Mouse (Mus musculus) liver, adult 2 months (tissue): ENCODE data around the gene Cacng2. TPM values are rescaled to one million over a fixed set of nuclear protein-coding genes. Genes with fewer than 3 reads are reported as not detected.

Experiments used
- DNase-seq: peaks from one replicate; pipeline ENCODE4 v3.0.0-alpha.2; 2011; ENCODE audit warnings: low read depth, low spot score; ENCODE audit errors: extremely low read depth
- H3K27ac ChIP-seq: fragments of 200-500 bp; replicated peaks from 2 replicates; pipeline ENCODE4 v1.5.1; 2012; ENCODE audit warnings: low read depth, mild to moderate bottlenecking, control low read depth, inconsistent platforms, low read length; ENCODE audit not compliant: insufficient read depth
- H3K27me3 ChIP-seq: fragments of 200-500 bp; 2 replicates; pipeline ENCODE4 v1.6.1; 2012; ENCODE audit warnings: mild to moderate bottlenecking, moderate library complexity, low read length, inconsistent platforms; ENCODE audit not compliant: control insufficient read depth, insufficient read depth
- H3K36me3 ChIP-seq: fragments of 200-500 bp; 2 replicates; pipeline ENCODE4 v1.6.1; 2012; ENCODE audit warnings: low read length, inconsistent platforms; ENCODE audit not compliant: control insufficient read depth, insufficient read depth
- H3K4me1 ChIP-seq: fragments of 200-500 bp; 2 replicates; pipeline ENCODE4 v1.6.1; 2011; ENCODE audit warnings: low read length; ENCODE audit not compliant: control insufficient read depth, insufficient read depth
- H3K4me3 ChIP-seq: fragments of 200-500 bp; 2 replicates; pipeline ENCODE4 v1.5.1; 2011; ENCODE audit warnings: low read depth, mild to moderate bottlenecking, control low read depth, low read length, moderate library complexity; ENCODE audit not compliant: insufficient read depth
- H3K79me2 ChIP-seq: fragments of 200-500 bp; 2 replicates; pipeline ENCODE4 v1.6.1; 2012; ENCODE audit warnings: inconsistent platforms, mild to moderate bottlenecking, low read length, moderate library complexity; ENCODE audit not compliant: control insufficient read depth, insufficient read depth
- H3K9ac ChIP-seq: fragments of 200-500 bp; 2 replicates; pipeline ENCODE4 v1.6.1; 2012; ENCODE audit warnings: low read depth, mild to moderate bottlenecking, control low read depth, inconsistent platforms, low read length
- CTCF ChIP-seq: fragments of 200-500 bp; IDR thresholded peaks from 2 replicates; pipeline ENCODE4 v1.5.1; 2011; ENCODE audit warnings: low read depth, low read length, control low read depth
- POLR2A ChIP-seq: fragments of 200-500 bp; IDR thresholded peaks from 2 replicates; pipeline ENCODE4 v1.6.1; 2011; ENCODE audit warnings: low read length, control low read depth; ENCODE audit not compliant: insufficient read depth; ENCODE audit errors: extremely low read depth
- WGBS: fragments of 180-500 bp; shearing (Covaris S2); methylation state at CpG from one replicate; pipeline ENCODE4 v1.1.7; 2018; 5-methylcytosine and 5-hydroxymethylcytosine counted together
- polyA plus RNA-seq: library from polyadenylated mRNA; depleted of rRNA; stranded (reverse); fragments of >200 nt; gene quantifications from 2 replicates; pipeline ENCODE4 v1.2.3, GENCODE M21; 2012
- total RNA-seq: library from RNA; depleted of rRNA; stranded (reverse); fragments of >200 nt; gene quantifications from 2 replicates; pipeline ENCODE4 v1.2.3, GENCODE M21; 2014

The Cacng2 gene
- total and polyA plus RNA-seq, 2 experiments: not detected

DNA sequence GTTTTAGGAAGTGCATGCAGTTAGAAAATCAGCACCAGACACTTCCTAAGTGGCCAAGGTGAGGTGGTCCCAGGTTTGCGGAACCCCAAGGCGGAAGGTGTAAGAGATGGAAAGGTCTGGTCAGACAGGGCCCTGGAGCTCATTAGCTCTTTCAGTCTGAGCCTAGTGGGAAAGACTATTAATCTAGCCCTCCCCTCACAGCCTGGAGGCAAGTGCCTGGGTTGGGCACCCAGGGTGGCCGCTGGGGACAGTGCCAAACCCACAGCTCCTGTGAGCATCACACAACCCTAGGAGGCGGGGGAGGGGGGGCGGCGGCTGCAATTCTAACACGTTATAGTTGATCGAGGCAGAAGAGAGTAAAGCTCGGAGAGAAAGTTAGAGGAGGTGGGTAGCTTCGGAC, 3.6 kb downstream of the Cacng2 start:
- H3K4me1 ChIP-seq: no peaks in the 10 kb centered on the region
- no peak for TF ChIP-seq POLR2A
- no peak for TF ChIP-seq CTCF
- no peaks in the 10 kb centered on the region for H3K79me2 ChIP-seq
- H3K4me3 ChIP-seq: no peak overlapping the region
- no peak overlapping the region for H3K27ac ChIP-seq
- H3K36me3 ChIP-seq: no peaks in the 10 kb centered on the region
- no peak for DNase-seq
- no peaks in the 10 kb centered on the region; the same call in 1 of the 2 replicates for H3K27me3 ChIP-seq
- 64% methylated on average over 10 of the region's 10 CpGs for WGBS
- no peak overlapping the region for H3K9ac ChIP-seq

DNA sequence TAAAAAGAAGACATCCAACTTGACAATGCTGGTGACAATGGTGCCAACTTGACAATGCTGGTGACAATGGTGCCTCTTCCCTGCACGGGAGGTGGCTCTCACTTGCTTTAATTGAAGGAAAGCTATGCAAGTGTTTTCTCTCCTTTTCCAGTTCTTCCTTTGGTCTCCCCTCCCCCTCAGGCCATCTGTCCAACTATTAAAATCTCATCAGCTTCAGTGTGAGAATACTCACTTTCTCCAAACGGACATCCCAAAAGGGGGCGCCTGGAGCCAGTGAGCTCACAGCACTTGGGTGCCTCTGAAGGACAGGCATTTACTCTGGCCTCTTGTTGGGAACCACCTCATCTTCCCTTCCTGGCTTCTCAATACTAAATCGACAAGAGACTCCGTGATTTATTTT, 20.3 kb downstream of the Cacng2 start:
- Histone ChIP-seq H3K27ac (no peak overlapping the region), H3K27me3 (no peaks in the 10 kb centered on the region), H3K36me3 (no peaks in the 10 kb centered on the region), H3K4me1 (no peaks in the 10 kb centered on the region), H3K79me2 (no peaks in the 10 kb centered on the region), H3K4me3 (no peak overlapping the region), H3K9ac (no peak overlapping the region)
- WGBS: 60% methylated on average over 5 of the region's 5 CpGs
- no peak for TF ChIP-seq POLR2A
- DNase-seq: no peak

DNA sequence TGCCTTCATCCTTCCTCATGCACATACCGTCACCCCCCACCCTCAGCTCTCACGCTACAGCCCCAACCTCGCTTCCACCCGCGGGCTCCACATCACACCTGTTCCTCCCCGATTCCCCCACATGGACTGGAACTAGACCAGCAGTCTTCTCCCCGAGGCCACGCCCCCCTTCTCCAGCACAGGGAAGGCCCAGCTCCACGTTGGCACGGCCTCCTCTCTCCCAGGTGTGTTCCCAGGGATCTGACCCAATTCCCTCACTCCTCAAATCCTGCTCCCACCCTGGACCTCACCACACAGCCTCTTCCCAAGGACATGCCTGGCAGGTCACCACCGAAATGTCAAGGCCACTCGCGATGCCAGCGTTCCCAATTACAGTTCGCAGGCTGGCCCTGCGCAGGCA, 23.8 kb downstream of the Cacng2 start:
- DNase-seq: no peak
- 83% methylated on average over 16 of the region's 16 CpGs for WGBS
- H3K9ac ChIP-seq: no peak overlapping the region
- no peaks in the 10 kb centered on the region for H3K4me1 ChIP-seq
- no peaks in the 10 kb centered on the region for H3K36me3 ChIP-seq
- TF ChIP-seq CTCF (no peak), POLR2A (no peak)
- no peaks in the 10 kb centered on the region for H3K79me2 ChIP-seq
- H3K27ac ChIP-seq: no peak overlapping the region
- no peak overlapping the region for H3K4me3 ChIP-seq
- no peaks in the 10 kb centered on the region for H3K27me3 ChIP-seq

DNA sequence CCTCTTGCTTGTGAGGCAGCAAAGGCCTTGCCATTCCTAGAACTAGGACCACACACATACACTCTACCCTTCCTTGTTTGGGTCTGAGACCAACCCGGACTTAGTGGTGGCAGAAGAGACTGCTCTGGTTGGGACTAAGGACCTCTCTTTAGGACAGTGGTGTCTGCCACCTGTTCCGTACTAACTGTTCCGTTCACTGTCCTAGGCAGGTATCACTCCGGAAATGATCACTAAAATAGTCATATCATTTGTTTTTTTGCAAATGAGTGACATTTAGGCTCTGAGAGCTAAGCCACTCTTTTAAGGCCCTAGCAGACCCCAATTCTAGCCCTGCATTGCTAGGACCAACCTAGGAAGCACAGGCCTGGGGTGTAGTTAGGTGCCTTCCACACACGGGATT, 26.2 kb downstream of the Cacng2 start:
- TF ChIP-seq CTCF (no peak), POLR2A (no peak)
- H3K27ac ChIP-seq: no peak overlapping the region
- H3K79me2 ChIP-seq: no peaks in the 10 kb centered on the region
- no peak overlapping the region for H3K9ac ChIP-seq
- 79% methylated on average over 5 of the region's 5 CpGs for WGBS
- no peaks in the 10 kb centered on the region for H3K27me3 ChIP-seq
- no peak overlapping the region for H3K4me3 ChIP-seq
- no peak for DNase-seq
- H3K4me1 ChIP-seq: no peaks in the 10 kb centered on the region
- no peaks in the 10 kb centered on the region for H3K36me3 ChIP-seq

DNA sequence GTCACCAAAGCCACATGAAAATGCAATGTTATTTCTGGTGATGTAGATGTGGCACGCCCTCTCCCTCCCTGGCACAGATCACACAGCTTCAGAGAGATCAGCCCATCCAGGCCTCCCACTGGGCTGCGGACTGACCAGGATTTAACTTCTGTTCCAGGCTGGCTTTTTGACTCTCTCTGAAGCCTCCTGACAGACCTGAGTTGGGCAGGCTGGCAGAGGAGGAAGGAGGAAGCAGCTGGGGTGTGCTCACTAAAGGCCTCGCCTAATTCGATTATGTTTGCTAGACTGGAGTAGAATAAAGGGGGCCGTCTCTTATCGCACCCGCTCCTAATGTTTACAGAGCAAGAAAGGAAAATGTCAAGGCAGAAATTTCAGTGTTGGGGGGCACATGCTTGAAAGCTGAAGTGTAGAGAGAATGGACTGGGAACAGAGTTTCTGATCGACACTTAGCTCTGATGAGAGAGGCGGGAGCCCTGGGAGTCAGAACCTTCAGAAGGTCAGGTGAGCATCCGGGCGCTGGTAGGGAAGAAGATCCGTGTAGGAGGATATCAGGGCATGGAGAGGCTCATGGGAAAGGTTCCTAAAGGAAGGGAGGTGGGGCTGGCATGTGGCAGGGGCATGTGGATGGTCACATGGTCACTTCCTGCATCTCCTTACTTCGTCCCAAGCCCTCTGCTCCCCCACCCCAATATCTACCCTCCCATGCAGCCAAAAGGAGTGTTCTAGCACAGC, 36.8 kb downstream of the Cacng2 start:
- DNase-seq: no peak
- Histone ChIP-seq H3K79me2 (no peaks in the 10 kb centered on the region), H3K27ac (no peak overlapping the region)

DNA sequence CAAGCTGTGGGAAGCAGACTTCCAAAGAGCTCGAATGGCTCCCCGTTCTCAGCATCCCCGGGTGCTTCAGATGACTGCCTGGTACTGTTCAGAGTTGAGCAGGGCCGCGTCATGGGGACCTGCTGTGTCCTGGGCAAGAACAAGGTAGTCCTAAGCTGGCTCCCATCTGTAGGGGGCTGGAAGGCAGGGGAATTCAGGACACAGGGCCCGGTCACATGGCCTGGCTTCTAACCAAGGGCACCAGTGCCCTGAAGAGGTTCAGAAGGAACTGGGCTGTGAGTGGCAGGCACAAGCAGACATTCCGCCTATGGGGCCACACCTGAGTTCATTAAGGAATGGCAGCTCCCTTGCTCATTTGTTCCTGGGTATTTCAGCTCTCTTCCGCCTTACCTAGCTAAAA, 37.7 kb downstream of the Cacng2 start:
- Histone ChIP-seq H3K79me2 (no peaks in the 10 kb centered on the region), H3K27me3 (no peaks in the 10 kb centered on the region), H3K4me3 (no peak overlapping the region), H3K4me1 (no peaks in the 10 kb centered on the region), H3K27ac (no peak overlapping the region), H3K9ac (no peak overlapping the region), H3K36me3 (no peaks in the 10 kb centered on the region)
- no peak for DNase-seq
- no peak for TF ChIP-seq CTCF
- WGBS: 68% methylated on average over 8 of the region's 8 CpGs

More for the DNA sequence above, 36.8 kb downstream of the Cacng2 start:
- H3K36me3 ChIP-seq: no peaks in the 10 kb centered on the region
- H3K27me3 ChIP-seq: no peaks in the 10 kb centered on the region
- H3K4me3 ChIP-seq: no peak overlapping the region
- no peaks in the 10 kb centered on the region for H3K4me1 ChIP-seq
- WGBS: 68% methylated on average over 13 of the region's 13 CpGs
- H3K9ac ChIP-seq: no peak overlapping the region
- TF ChIP-seq CTCF (no peak), POLR2A (no peak)
